Mouse (Mus musculus): ENCODE results near the gene Trim3.

Gene Trim3

GRCm38 (mm10) chr7:105556406-105556805, 77.0 kb downstream of the Trim3 start:
- no peak for DNase-seq (ENCODE audit: low spot score)

DNA sequence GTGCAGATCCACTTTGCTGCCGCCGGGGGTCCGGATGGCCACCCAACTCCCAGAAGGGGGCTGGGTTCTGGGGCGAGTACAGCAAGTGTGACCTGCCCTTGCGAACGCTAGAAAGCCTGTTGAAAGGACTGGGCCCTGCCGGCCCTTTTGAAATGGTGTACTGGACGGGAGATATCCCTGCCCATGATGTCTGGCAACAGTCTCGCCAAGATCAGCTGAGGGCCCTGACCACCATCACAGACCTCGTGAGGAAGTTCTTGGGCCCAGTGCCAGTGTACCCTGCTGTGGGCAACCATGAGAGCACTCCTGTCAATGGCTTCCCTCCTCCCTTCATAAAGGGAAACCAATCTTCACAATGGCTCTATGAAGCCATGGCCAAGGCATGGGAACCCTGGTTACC, 77.8 kb downstream of the Trim3 start:
- no peak for DNase-seq (ENCODE audit: low spot score)

Measured in left cerebral cortex, adult 11 months (tissue).